Mouse (Mus musculus): ENCODE data around the gene Grb7. TPM values are rescaled to one million over a fixed set of nuclear protein-coding genes. Genes with fewer than 3 reads are reported as not detected.
A peak's percentile ranks its signal among the peaks of the same experiment; 100 is the strongest.

Gene Grb7
- total RNA-seq, 2 experiments from 2014 or later, result 1.0 to 1.8 TPM

- no peak for DNase-seq (ENCODE audit: low spot score in 2 of 2)
Measured at GRCm38 (mm10) chr11:98445238-98445637, 956 bp upstream of the Grb7 start.

- DNase-seq (ENCODE audit: low spot score in 2 of 2), result no peak
Measured at GRCm38 (mm10) chr11:98445679-98446078, 515 bp upstream of the Grb7 start.

- no peak for DNase-seq (ENCODE audit: low spot score in 2 of 2)
Measured at GRCm38 (mm10) chr11:98446562-98447474, 624 bp downstream of the Grb7 start.

- DNase-seq (ENCODE audit: low spot score in 2 of 2), result no peak
Measured at GRCm38 (mm10) chr11:98447475-98447834, 1.3 kb downstream of the Grb7 start.

- no peak for DNase-seq (ENCODE audit: low spot score in 2 of 2)
Measured at GRCm38 (mm10) chr11:98448191-98448790, 2.1 kb downstream of the Grb7 start.

- DNase-seq (ENCODE audit: low spot score in 2 of 2), result no peak
Measured at GRCm38 (mm10) chr11:98449419-98449818, 3.2 kb downstream of the Grb7 start.

- DNase-seq (ENCODE audit: low spot score in 2 of 2), result no peak
Measured at GRCm38 (mm10) chr11:98449921-98450771, 4.0 kb downstream of the Grb7 start.

- DNase-seq (ENCODE audit: low spot score in 2 of 2), result no peak
Measured at GRCm38 (mm10) chr11:98455484-98455883, 9.3 kb downstream of the Grb7 start.

GRCm38 (mm10) chr11:98456545-98456944 is 10.4 kb downstream of the Grb7 start:
- DNase-seq (ENCODE audit: low spot score in 2 of 2), result no peak

- no peak for DNase-seq (ENCODE audit: low spot score in 2 of 2)
Measured at GRCm38 (mm10) chr11:98456945-98457344, 10.8 kb downstream of the Grb7 start.

GRCm38 (mm10) chr11:98457367-98458120 is 11.3 kb downstream of the Grb7 start:
- peak; percentile 92 to 93 for DNase-seq (ENCODE audit: low spot score in 2 of 2)

- DNase-seq (ENCODE audit: low spot score in 2 of 2), result no peak
Measured at GRCm38 (mm10) chr11:98458121-98458990, 12.2 kb downstream of the Grb7 start.

- no peak for DNase-seq (ENCODE audit: low spot score in 2 of 2)
Measured at GRCm38 (mm10) chr11:98459071-98459741, 13.0 kb downstream of the Grb7 start.

- DNase-seq (ENCODE audit: low spot score in 2 of 2), result no peak
Measured at GRCm38 (mm10) chr11:98459860-98460259, 13.7 kb downstream of the Grb7 start.

GRCm38 (mm10) chr11:98461109-98461720 is 15.0 kb downstream of the Grb7 start:
- DNase-seq (ENCODE audit: low spot score in 2 of 2), result no peak

- no peak for DNase-seq (ENCODE audit: low spot score in 2 of 2)
Measured at GRCm38 (mm10) chr11:98462255-98462654, 16.1 kb downstream of the Grb7 start.

GRCm38 (mm10) chr11:98463911-98464310 is 17.7 kb downstream of the Grb7 start:
- no peak for DNase-seq (ENCODE audit: low spot score in 2 of 2)

GRCm38 (mm10) chr11:98464516-98464915 is 18.3 kb downstream of the Grb7 start:
- DNase-seq (ENCODE audit: low spot score in 2 of 2), result no peak
